Mouse (Mus musculus): ENCODE data around the gene Mgat4b. TPM values are rescaled to one million over a fixed set of nuclear protein-coding genes. Genes with fewer than 3 reads are reported as not detected.
A peak's percentile ranks its signal among the peaks of the same experiment; 100 is the strongest.

The Mgat4b gene
- polyA plus RNA-seq, 1 experiment from 2014 or later: 56.6 TPM

GRCm38 (mm10) chr11:50217811-50218210 lies 7.1 kb downstream of the Mgat4b start:
- Histone ChIP-seq H3K9me3 (no peaks in the 10 kb centered on the region), H3K36me3 (no peaks in the 10 kb centered on the region), H3K4me1 (replicated peaks) (peaks cover 15% of the 10 kb centered on the region), H3K27ac (replicated peaks) (no peak overlapping the region), H3K4me2 (no peak overlapping the region), H3K27me3 (no peaks in the 10 kb centered on the region), H3K4me3 (no peak overlapping the region), H3K9ac (no peak overlapping the region)
- WGBS: 70% methylated on average over 4 of the region's 4 CpGs
- no peak for ATAC-seq (ENCODE audit: low read depth)

- Histone ChIP-seq H3K4me3 (no peak overlapping the region), H3K4me1 (replicated peaks) (peaks cover 32% of the 10 kb centered on the region), H3K4me2 (no peak overlapping the region), H3K27ac (replicated peaks) (no peak overlapping the region), H3K9ac (no peak overlapping the region), H3K27me3 (no peaks in the 10 kb centered on the region), H3K9me3 (no peaks in the 10 kb centered on the region), H3K36me3 (no peaks in the 10 kb centered on the region)
- WGBS: 41% methylated on average over 2 of the region's 2 CpGs
- no peak for ATAC-seq (ENCODE audit: low read depth)
These were observed 9.1 kb downstream of the Mgat4b start for GRCm38 (mm10) chr11:50219833-50220232.

GRCm38 (mm10) chr11:50222559-50223276 lies 12.0 kb downstream of the Mgat4b start:
- peak overlapping the region; percentile 90 for H3K4me3 ChIP-seq
- 0 out of 2 replicates have a peak overlapping the region, but pooled peaks have one; percentile 3 for H3K27ac ChIP-seq (replicated peaks)
- H3K27me3 ChIP-seq: no peaks in the 10 kb centered on the region
- H3K9me3 ChIP-seq: no peaks in the 10 kb centered on the region
- peaks cover 42% of the 10 kb centered on the region for H3K4me1 ChIP-seq (replicated peaks)
- no peak for ATAC-seq (ENCODE audit: low read depth)
- WGBS: 46% methylated on average over 7 of the region's 7 CpGs
- no peaks in the 10 kb centered on the region; the same call in 1 of the 2 replicates for H3K36me3 ChIP-seq
- H3K4me2 ChIP-seq: peak overlapping the region; percentile 98
- peak overlapping the region; percentile 99 for H3K9ac ChIP-seq

- no peaks in the 10 kb centered on the region; the same call in 1 of the 2 replicates for H3K36me3 ChIP-seq
- H3K27me3 ChIP-seq: no peaks in the 10 kb centered on the region
- ATAC-seq (ENCODE audit: low read depth): peak; percentile 20
- H3K9ac ChIP-seq: peak overlapping the region; percentile 99
- peak overlapping the region; percentile 95 for H3K27ac ChIP-seq (replicated peaks)
- no peaks in the 10 kb centered on the region for H3K9me3 ChIP-seq
- H3K4me1 ChIP-seq (replicated peaks): peaks cover 55% of the 10 kb centered on the region
- peak overlapping the region; percentile 90 for H3K4me3 ChIP-seq
- 4% methylated on average over 17 of the region's 17 CpGs for WGBS
- H3K4me2 ChIP-seq: peak overlapping the region; percentile 98
These were observed 13.3 kb downstream of the Mgat4b start for GRCm38 (mm10) chr11:50223783-50224662.

DNA sequence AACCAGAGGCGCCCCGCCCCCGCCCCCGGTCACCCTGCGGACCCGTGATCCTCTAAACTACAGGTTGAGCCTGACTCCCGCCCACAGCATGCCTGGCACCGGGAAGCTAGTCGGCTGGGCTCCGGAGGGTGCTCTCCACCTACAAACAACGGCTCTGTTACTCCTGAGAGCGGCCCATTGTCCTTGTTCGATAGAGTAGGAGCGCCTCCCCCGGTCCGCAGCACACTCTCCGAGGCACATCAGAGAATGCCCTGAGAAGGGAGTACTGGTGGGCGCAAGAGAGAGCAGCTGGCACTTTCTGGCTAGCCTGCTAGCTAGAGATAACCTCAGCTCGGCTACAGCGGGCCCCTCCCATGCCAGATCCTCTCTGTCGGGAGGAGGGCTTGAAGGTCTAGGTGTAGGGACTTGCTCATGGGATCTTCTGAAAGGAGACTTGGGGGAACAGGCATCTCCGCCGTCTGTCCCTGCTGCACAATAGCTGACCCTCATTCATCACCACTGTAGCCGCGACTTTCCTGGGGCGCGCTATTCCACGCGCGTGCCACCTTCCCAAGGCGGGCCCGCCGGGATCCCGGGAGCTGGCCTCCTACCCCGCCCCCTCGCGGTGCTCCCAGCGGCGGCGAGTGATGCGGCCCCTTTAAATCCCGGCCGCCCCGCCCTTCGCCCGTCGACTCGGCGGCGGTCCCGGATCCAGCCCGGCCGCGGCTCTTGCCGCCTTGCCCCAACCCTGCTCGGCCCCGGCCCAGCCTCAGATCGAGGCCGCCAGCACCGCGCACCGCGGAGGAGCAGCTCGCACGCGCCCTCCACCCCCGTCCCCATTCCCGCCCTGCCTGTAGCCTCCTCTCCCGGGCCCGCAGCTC lies 14.2 kb downstream of the Mgat4b start:
- Histone ChIP-seq H3K4me2 (peak overlapping the region; percentile 98), H3K27ac (replicated peaks) (peak overlapping the region; percentile 95), H3K27me3 (no peaks in the 10 kb centered on the region), H3K9ac (peak overlapping the region; percentile 99), H3K36me3 (no peaks in the 10 kb centered on the region; the same call in 1 of the 2 replicates), H3K4me1 (replicated peaks) (peaks cover 62% of the 10 kb centered on the region), H3K4me3 (peak overlapping the region; percentile 90), H3K9me3 (no peaks in the 10 kb centered on the region)
- peak; percentile 84 for ATAC-seq (ENCODE audit: low read depth)
- under 1% methylated on average over 68 of the region's 70 CpGs for WGBS

DNA sequence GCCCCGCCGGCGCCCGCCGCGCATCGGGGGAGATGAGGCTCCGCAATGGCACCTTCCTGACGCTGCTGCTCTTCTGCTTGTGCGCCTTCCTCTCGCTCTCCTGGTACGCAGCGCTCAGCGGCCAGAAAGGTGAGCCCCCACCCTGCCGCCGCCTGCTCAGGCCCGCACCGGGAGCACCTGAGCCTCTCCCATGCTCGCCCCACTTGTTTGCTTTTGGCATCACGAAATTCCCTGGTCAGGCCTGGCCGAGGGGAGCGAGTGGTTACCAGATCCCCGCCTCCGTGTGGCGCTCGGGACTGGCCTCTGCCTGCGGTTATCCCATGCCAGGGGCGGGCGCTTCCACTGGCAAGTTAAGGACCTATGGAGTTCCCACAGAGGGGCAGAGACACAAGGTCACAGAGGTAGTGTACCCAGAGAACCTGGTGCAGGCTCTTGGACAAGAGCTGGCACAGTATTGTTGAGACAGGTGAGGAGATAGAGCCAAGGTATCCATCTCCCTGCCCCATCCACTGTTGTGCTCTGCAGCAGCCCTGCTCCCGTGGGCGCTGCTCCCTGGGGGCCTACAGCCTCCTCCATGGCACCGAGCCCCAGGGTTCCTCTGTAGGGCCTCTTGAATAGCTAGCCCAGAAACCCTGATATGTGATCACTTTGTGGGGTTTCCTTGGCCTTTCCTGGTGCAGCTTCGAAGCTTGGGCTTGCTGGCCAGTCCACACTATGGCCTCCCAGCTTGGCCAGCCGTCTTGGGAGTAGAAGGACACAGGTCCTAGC lies 15.1 kb downstream of the Mgat4b start:
- peak; percentile 45 for ATAC-seq (ENCODE audit: low read depth)
- WGBS: 4% methylated on average over 34 of the region's 34 CpGs
- peak overlapping the region; percentile 95 for H3K27ac ChIP-seq (replicated peaks)
- peaks cover 4% of the 10 kb centered on the region for H3K36me3 ChIP-seq
- H3K4me1 ChIP-seq (replicated peaks): peaks cover 65% of the 10 kb centered on the region
- H3K4me2 ChIP-seq: peak overlapping the region; percentile 98
- H3K9me3 ChIP-seq: no peaks in the 10 kb centered on the region
- H3K9ac ChIP-seq: peak overlapping the region; percentile 99
- H3K4me3 ChIP-seq: peak overlapping the region; percentile 90
- H3K27me3 ChIP-seq: 0 out of 2 replicates have a peak, but pooled peaks cover 4% of the 10 kb centered on the region

DNA sequence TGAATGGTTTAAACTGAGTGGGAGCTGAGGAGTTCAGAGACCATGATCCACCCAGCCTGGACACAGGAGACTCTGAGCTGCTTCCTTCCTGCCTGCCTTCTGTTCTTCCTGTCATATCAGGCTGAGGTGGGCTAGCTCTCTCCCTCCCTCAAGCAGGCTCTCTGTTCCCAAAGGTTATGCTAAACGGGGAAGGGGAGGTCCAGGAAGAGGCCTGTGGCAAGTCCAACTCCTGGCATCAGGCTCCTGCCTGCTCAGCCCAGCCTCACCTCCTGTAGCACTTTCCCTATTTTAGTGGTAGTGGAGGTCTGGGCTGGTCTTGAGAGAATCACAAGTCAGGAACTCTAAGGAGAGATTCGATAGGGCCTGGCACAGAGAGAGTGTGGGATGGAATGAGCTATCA lies 15.7 kb downstream of the Mgat4b start:
- peak overlapping the region; percentile 90 for H3K4me3 ChIP-seq
- peak overlapping the region; percentile 95 for H3K27ac ChIP-seq (replicated peaks)
- H3K36me3 ChIP-seq: peaks cover 7% of the 10 kb centered on the region
- H3K9me3 ChIP-seq: no peaks in the 10 kb centered on the region
- ATAC-seq (ENCODE audit: low read depth): no peak
- WGBS: 36% methylated on average over 2 of the region's 2 CpGs
- H3K4me1 ChIP-seq (replicated peaks): peaks cover 68% of the 10 kb centered on the region
- H3K4me2 ChIP-seq: peak overlapping the region; percentile 98
- peak overlapping the region; percentile 99 for H3K9ac ChIP-seq
- H3K27me3 ChIP-seq: 0 out of 2 replicates have a peak, but pooled peaks cover 4% of the 10 kb centered on the region

- peaks cover 68% of the 10 kb centered on the region for H3K4me1 ChIP-seq (replicated peaks)
- no peaks in the 10 kb centered on the region for H3K9me3 ChIP-seq
- 79% methylated on average over 3 of the region's 3 CpGs for WGBS
- ATAC-seq (ENCODE audit: low read depth): no peak
- 0 out of 2 replicates have a peak, but pooled peaks cover 4% of the 10 kb centered on the region for H3K27me3 ChIP-seq
- peaks cover 16% of the 10 kb centered on the region for H3K36me3 ChIP-seq
- H3K4me3 ChIP-seq: peak overlapping the region; percentile 90
- H3K4me2 ChIP-seq: peak overlapping the region; percentile 98
- H3K9ac ChIP-seq: 0 out of 2 replicates have a peak overlapping the region, but pooled peaks have one; percentile 38
- peak overlapping the region; percentile 95; the same call in 1 of the 2 replicates for H3K27ac ChIP-seq (replicated peaks)
These were observed 16.5 kb downstream of the Mgat4b start for GRCm38 (mm10) chr11:50227226-50227625.

- peaks cover 64% of the 10 kb centered on the region for H3K4me1 ChIP-seq (replicated peaks)
- 80% methylated on average over 4 of the region's 4 CpGs for WGBS
These were observed 17.0 kb downstream of the Mgat4b start for GRCm38 (mm10) chr11:50227736-50228135.

DNA sequence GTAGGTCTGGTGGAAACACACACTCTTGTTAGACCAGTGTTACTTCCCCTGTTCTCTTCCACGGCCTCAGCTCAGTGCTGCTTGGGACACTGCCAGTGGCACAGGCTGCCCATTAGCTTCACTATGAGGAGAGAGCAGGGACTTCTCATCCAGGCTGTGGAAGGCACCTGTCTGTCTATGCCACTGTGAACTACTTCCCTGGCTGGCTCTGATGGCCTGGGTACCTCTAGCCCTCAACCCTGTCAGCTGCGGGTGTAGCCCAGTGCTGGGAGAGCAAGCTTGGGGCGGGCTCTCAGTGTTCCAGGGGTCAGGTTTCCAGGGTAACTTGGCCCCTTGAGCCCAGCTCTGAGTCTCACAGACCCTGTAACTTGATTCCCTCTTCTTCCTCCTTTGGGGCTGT lies 18.1 kb downstream of the Mgat4b start:
- Histone ChIP-seq H3K36me3 (peaks cover 31% of the 10 kb centered on the region), H3K4me3 (no peak overlapping the region), H3K27ac (replicated peaks) (no peak overlapping the region), H3K4me1 (replicated peaks) (peaks cover 54% of the 10 kb centered on the region), H3K4me2 (no peak overlapping the region), H3K9ac (peak overlapping the region; percentile 2), H3K9me3 (no peaks in the 10 kb centered on the region), H3K27me3 (0 out of 2 replicates have a peak, but pooled peaks cover 4% of the 10 kb centered on the region)
- ATAC-seq (ENCODE audit: low read depth): no peak
- 22% methylated on average over 3 of the region's 3 CpGs for WGBS

More at GRCm38 (mm10) chr11:50227736-50228135, 17.0 kb downstream of the Mgat4b start:
- Histone ChIP-seq H3K4me2 (peak overlapping the region; percentile 98; the same call in 1 of the 2 replicates), H3K9me3 (no peaks in the 10 kb centered on the region), H3K27ac (replicated peaks) (no peak overlapping the region), H3K36me3 (peaks cover 21% of the 10 kb centered on the region), H3K27me3 (0 out of 2 replicates have a peak, but pooled peaks cover 4% of the 10 kb centered on the region), H3K4me3 (no peak overlapping the region), H3K9ac (no peak overlapping the region)
- no peak for ATAC-seq (ENCODE audit: low read depth)
